Mouse (Mus musculus) layer of hippocampus, adult 9-11 months (tissue): ENCODE results near the gene Trak2.
"Not testable (repeated sequence)": the region's sequence is repeated elsewhere in the genome, so short reads cannot be mapped to it uniquely, and the experiment has no call there.

Source experiments
- DNase-seq: peaks from one replicate; pipeline ENCODE4 v3.0.0; 2022

Trak2 gene

GRCm38 (mm10) chr1:58973366-58974221 is at the start of gene Trak2, which contains the start of gene Stradb:
Gene Trak2, minus strand, starts transcription at chr1:58973430.
Gene Stradb, plus strand, starts transcription at chr1:58973522.
- peak; percentile 97 for DNase-seq

- DNase-seq = no peak
These were observed 48.3 kb upstream of the Trak2 start for GRCm38 (mm10) chr1:59021556-59021955.

- no peak for DNase-seq
These were observed 36.0 kb upstream of the Trak2 start for GRCm38 (mm10) chr1:59009250-59009649.

- DNase-seq = no peak
These were observed 22.1 kb upstream of the Trak2 start for GRCm38 (mm10) chr1:58995313-58995712.

- no peak for DNase-seq
These were observed 20.5 kb upstream of the Trak2 start for GRCm38 (mm10) chr1:58993723-58994122.

- DNase-seq = no peak
These were observed 19.9 kb upstream of the Trak2 start for GRCm38 (mm10) chr1:58993144-58993543.

DNA sequence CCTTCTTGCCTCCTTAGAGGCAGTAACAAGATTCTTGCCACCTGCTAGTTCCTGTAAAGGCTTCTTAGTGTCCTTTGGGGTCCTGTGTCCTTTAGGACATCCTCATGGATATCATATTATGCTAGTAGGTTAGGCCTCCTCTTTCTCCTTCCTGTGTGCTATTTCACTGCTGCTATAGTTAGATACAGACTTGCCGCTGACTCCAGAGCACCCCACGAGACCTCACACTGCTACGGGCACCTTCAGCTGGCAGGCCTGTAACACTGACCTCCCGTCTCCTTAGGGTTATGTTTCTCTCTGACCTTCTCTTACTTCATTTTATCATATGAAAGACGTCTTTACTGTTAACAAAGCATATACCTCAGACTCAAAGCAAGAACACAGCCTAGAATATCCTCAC is 11.4 kb upstream of the Trak2 start:
- no peak for DNase-seq

GRCm38 (mm10) chr1:58982276-58982675 is 9.0 kb upstream of the Trak2 start:
- no peak for DNase-seq

DNA sequence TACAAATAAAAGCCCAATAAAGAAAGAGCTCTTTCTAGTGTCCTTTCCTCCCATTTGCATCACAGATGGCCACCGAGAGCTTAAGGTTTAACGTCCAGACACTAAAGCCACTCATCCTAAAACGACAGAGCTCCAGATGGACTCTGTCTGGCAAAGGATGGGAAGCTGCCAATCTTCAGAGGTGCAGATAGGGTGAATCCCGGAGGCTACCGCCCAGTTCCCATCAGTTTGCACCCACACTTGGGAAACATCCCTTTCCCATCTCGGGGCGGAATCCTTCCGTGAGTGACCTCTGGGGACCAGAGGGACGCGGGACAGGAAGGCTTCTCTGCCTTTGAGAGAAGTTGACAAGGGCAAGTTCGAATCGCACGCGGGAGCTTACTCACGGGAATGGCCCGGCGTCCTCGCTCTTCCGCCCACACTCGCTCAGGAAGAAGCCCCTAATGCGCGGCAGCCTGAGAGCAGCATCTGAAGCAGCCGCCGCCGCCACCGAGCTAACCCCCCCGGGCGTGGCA is 322 bp downstream of the Trak2 start:
- DNase-seq = no peak

DNA sequence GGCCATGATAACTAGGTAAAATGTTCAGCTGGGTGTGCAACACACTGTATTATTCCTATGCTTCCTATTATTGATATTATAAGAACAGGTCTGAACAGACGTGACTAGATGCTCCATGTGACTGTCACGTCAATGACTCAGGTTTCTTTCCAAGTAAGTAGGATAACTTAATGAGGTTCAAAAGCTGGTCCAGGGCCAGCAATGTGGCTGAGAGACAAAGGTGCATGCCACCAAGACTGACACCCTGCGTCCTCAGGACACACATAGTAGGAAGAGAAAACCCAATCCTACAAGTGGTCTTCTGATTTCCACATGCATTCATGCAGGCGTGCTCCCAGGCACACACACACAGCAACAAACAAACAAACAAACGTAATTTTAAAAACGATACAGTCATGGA is 2.1 kb downstream of the Trak2 start:
- no peak for DNase-seq

DNA sequence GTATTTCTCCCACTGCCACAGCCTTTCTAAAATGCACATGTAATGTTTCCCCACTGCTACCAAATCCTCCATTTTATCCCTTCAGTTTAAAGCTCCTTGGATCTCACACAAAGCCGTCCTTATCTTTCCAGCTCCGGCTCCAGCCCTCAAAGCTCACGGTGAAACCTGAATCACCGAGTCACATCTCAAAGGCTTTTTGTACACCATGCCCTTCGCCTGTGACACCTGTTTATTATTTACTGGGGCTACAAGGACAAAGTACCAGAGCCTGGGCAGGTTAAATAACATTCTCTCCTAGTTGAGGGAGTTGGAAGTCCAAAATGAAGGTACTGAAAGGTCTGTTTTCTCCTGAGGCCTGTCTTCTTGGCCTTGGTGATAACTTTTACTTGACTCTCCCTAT is 3.2 kb downstream of the Trak2 start:
- DNase-seq = no peak

DNA sequence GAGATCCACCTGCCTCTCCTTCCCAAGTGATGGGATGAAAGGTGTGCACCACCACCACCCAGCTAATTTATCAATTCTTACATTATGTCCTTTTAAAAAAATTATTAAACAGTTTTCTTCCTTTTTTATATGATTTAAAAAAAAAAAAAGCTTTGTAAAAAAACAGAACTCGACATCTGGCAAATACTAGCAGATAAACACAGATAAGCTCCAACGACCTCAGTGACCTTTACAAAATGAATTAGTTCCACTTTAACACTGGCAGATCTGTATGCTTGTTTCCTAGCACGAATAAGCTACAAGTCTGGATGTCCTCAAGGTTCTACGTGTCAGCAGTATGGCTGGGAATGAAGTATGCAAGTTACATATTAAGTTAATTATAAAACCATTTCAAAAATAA is 5.7 kb downstream of the Trak2 start:
- DNase-seq = no peak

- DNase-seq = no peak
These were observed 10.4 kb downstream of the Trak2 start for GRCm38 (mm10) chr1:58962865-58963264.

- no peak for DNase-seq
These were observed 10.8 kb downstream of the Trak2 start for GRCm38 (mm10) chr1:58962418-58962817.

- no peak for DNase-seq
These were observed 11.9 kb downstream of the Trak2 start for GRCm38 (mm10) chr1:58961152-58961893.

- DNase-seq = no peak
These were observed 13.5 kb downstream of the Trak2 start for GRCm38 (mm10) chr1:58959682-58960081.

GRCm38 (mm10) chr1:58958789-58959526 is 14.3 kb downstream of the Trak2 start:
- not testable (repeated sequence) for DNase-seq

GRCm38 (mm10) chr1:58957931-58958330 is 15.3 kb downstream of the Trak2 start:
- no peak for DNase-seq

DNA sequence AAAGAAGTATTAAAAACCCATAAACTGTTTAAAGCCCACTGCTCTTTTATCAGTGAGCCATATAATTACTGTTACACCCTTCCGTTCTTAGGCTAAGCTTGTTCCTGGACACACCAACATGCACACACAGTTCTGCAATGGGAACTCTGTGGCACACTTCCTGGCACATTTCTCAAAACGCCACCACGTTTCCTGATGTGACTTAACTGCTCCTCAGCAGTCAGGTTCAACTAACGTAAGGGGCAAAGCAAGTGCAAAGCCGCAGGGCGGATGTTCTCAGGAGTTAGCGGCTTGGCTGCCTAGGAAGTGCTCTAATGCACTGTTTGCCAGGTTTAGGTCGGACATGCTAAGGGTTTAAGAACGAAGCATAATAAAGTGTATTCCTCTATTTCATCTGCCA is 17.0 kb downstream of the Trak2 start:
- no peak for DNase-seq

- no peak for DNase-seq
These were observed 17.5 kb downstream of the Trak2 start for GRCm38 (mm10) chr1:58955716-58956115.

DNA sequence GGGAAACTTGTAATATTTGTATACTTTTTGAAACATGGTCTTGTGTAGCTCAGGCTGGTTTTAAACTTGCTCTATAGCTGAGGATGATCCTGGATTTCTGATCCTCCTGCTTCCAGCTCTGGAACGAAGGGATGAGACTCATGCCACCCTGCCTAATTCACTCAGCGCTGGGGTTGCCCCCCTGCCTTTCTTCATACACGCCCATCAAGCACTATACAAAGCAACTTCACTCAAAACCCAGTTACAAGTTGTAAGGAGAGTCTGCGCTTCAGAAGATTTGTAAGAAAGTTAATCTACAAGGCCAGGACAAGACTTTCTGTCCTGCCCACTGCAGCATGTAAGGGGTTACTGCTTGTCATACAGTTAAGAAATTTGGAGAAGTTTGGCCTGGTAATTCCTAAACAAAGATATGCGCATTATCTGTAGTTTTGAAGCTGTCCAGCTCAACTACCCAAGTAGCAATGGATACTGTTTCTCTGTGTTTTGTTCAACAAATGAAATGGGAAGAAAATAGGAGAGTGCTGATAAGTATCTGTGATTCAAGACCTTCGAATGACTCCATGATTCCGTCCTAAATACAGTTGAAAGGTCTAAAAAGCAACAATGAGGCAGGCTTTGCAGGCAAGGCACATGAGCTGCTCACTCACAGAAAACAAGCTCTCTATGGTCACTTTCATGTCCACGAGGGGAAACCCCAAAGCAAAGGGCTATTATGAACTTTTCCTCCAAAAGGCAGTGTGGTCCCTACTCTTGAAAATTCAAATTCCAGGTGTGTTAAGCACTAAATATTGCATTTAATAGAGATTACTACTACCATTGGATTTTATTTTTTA is 18.4 kb downstream of the Trak2 start:
- DNase-seq = no peak
